Mouse (Mus musculus) lung, adult 2 months (tissue): Measurements from ENCODE around the gene Emc1.

Experiments used
- CTCF ChIP-seq: fragments of 200-500 bp; IDR thresholded peaks from 2 replicates; pipeline ENCODE4 v1.5.1; 2011; ENCODE audit warnings: mild to moderate bottlenecking, low read length, control low read depth; ENCODE audit not compliant: insufficient read depth
- POLR2A ChIP-seq: fragments of 200-500 bp; IDR thresholded peaks from 2 replicates; pipeline ENCODE4 v1.6.1; 2011; ENCODE audit warnings: low read depth, mild to moderate bottlenecking, control low read depth, low read length, borderline replicate concordance; ENCODE audit errors: extremely low read depth

- TF ChIP-seq POLR2A (no peak), CTCF (no peak)
Observed at GRCm38 (mm10) chr4:139305521-139305920, 46.9 kb upstream of the Emc1 start.
